7 mouse cellular contexts compared by ENCODE assay signal in the genomic region with DNA sequence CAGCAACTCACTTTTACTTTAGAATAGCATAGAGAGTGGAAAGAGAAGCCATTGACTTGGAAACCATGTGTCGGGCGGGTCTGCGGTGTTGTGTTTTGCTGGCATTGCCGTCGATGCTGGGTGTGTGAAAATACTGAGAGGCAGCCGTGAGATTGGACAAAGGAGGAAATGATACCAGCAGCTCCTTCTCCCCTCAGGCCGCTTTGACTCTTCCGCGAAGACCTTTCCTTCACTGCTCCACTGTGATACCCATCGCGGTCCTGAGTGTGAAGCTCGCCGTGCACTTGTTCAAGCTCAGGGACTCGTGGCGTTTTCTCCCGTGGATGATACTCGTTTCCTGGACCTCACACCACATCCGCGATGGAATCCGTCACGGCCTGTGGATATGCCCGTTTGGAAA. TPM values are rescaled to one million over a fixed set of nuclear protein-coding genes. Genes with fewer than 3 reads are reported as not detected.
DNase-seq lines count a peak whose midpoint lies in the region; ATAC-seq and TF ChIP-seq lines count a peak whose summit lies in the region.
"Not testable (repeated sequence)": the region's sequence is repeated elsewhere in the genome, so short reads cannot be mapped to it uniquely, and the experiment has no call there.

No protein-coding gene starts in this region.

- not testable (repeated sequence) for H3K9ac ChIP-seq in heart, embryonic 11.5 days (ENCODE audit: low read depth, low read length); hindbrain, embryonic 12.5 days; intestine, postnatal 0 days (ENCODE audit: low read depth, low read length); limb, embryonic 15.5 days; lung, postnatal 0 days (replicated peaks; ENCODE audit: low read depth); midbrain, embryonic 15.5 days; stomach, embryonic 16.5 days (ENCODE audit: low read length)

- TF ChIP-seq EP300 in lung, postnatal 0 days (IDR thresholded peaks at IDR 0.05): not testable (repeated sequence)

- H3K9me3 ChIP-seq in heart, embryonic 11.5 days (replicated peaks; ENCODE audit: control insufficient read depth, low read length): peaks cover 16% of the 10 kb centered on the region
- peaks cover 21% of the 10 kb centered on the region for H3K9me3 ChIP-seq in hindbrain, embryonic 12.5 days (replicated peaks)
- not testable (repeated sequence) for H3K9me3 ChIP-seq in intestine, postnatal 0 days (ENCODE audit: control insufficient read depth); lung, postnatal 0 days (ENCODE audit: low read length); stomach, embryonic 16.5 days (replicated peaks; ENCODE audit: control insufficient read depth, low read length)
- peaks cover 17% of the 10 kb centered on the region for H3K9me3 ChIP-seq in limb, embryonic 15.5 days
- peaks cover 17% of the 10 kb centered on the region for H3K9me3 ChIP-seq in midbrain, embryonic 15.5 days

- H3K27ac ChIP-seq in heart, embryonic 11.5 days (ENCODE audit: low read depth, low read length); hindbrain, embryonic 12.5 days; intestine, postnatal 0 days (ENCODE audit: low read depth, low read length); limb, embryonic 15.5 days; lung, postnatal 0 days (ENCODE audit: low read length); midbrain, embryonic 15.5 days; stomach, embryonic 16.5 days (ENCODE audit: low read length): not testable (repeated sequence)

- not testable (repeated sequence) for DNase-seq in lung, postnatal 0 days (ENCODE audit: low spot score)

- TF ChIP-seq CTCF in intestine, postnatal 0 days (IDR thresholded peaks at IDR 0.05; ENCODE audit: low read depth); lung, postnatal 0 days (IDR thresholded peaks at IDR 0.05): not testable (repeated sequence)

- H3K4me3 ChIP-seq in heart, embryonic 11.5 days (ENCODE audit: low read depth, low read length); hindbrain, embryonic 12.5 days; intestine, postnatal 0 days (ENCODE audit: low read depth, low read length); limb, embryonic 15.5 days; lung, postnatal 0 days (ENCODE audit: low read depth, low read length); midbrain, embryonic 15.5 days; stomach, embryonic 16.5 days (replicated peaks; ENCODE audit: low read length): not testable (repeated sequence)

- not testable (repeated sequence) for H3K27me3 ChIP-seq in heart, embryonic 11.5 days (ENCODE audit: control insufficient read depth, insufficient read depth, low read length); hindbrain, embryonic 12.5 days; intestine, postnatal 0 days (replicated peaks; ENCODE audit: control insufficient read depth, insufficient read depth, low read length); limb, embryonic 15.5 days; lung, postnatal 0 days (replicated peaks; ENCODE audit: insufficient read depth, low read length); midbrain, embryonic 15.5 days (replicated peaks); stomach, embryonic 16.5 days (ENCODE audit: control insufficient read depth, insufficient read depth, low read length)

- not testable (repeated sequence) for H3K36me3 ChIP-seq in heart, embryonic 11.5 days (ENCODE audit: control insufficient read depth, insufficient read depth, low read length); hindbrain, embryonic 12.5 days; intestine, postnatal 0 days (ENCODE audit: control insufficient read depth, insufficient read depth); limb, embryonic 15.5 days; lung, postnatal 0 days (ENCODE audit: insufficient read depth, low read length); midbrain, embryonic 15.5 days (replicated peaks); stomach, embryonic 16.5 days (ENCODE audit: control insufficient read depth, insufficient read depth, low read length)

- H3K4me2 ChIP-seq in heart, embryonic 11.5 days; hindbrain, embryonic 12.5 days (replicated peaks); intestine, postnatal 0 days (replicated peaks; ENCODE audit: low read depth); limb, embryonic 15.5 days; lung, postnatal 0 days (replicated peaks; ENCODE audit: low read depth, low read length); midbrain, embryonic 15.5 days; stomach, embryonic 16.5 days (ENCODE audit: low read depth, low read length): not testable (repeated sequence)

- peak; percentile 26 for ATAC-seq in heart, embryonic 11.5 days (replicated peaks; ENCODE audit: insufficient number of reproducible peaks, low FRiP score, low TSS enrichment)
- ATAC-seq in hindbrain, embryonic 12.5 days (ENCODE audit: low FRiP score): peak; percentile 24
- 0 out of 2 replicates have a peak, but pooled peaks have one; percentile 29 for ATAC-seq in intestine, postnatal 0 days
- ATAC-seq in limb, embryonic 15.5 days (ENCODE audit: insufficient number of reproducible peaks, low FRiP score, low TSS enrichment, low read depth): peak; percentile 30
- peak; percentile 8; the same call in 1 of the 2 replicates for ATAC-seq in lung, postnatal 0 days
- ATAC-seq in midbrain, embryonic 15.5 days (replicated peaks): 0 out of 2 replicates have a peak, but pooled peaks have one; percentile 16
- peak; percentile 21; the same call in 1 of the 2 replicates for ATAC-seq in stomach, embryonic 16.5 days (ENCODE audit: insufficient read depth, low FRiP score)

- not testable (repeated sequence) for H3K4me1 ChIP-seq in heart, embryonic 11.5 days (ENCODE audit: control insufficient read depth, insufficient read depth, low read length); hindbrain, embryonic 12.5 days; intestine, postnatal 0 days (replicated peaks; ENCODE audit: control insufficient read depth, insufficient read depth, low read length); limb, embryonic 15.5 days; lung, postnatal 0 days (ENCODE audit: insufficient read depth, low read depth, low read length); midbrain, embryonic 15.5 days; stomach, embryonic 16.5 days (ENCODE audit: control insufficient read depth, insufficient read depth, low read length)

- WGBS in heart, embryonic 11.5 days (ENCODE audit: insufficient replicate concordance): 91% methylated on average over 10 of the region's 22 CpGs
- WGBS in hindbrain, embryonic 12.5 days: 94% methylated on average over 13 of the region's 22 CpGs
- WGBS in intestine, postnatal 0 days: 97% methylated on average over 9 of the region's 22 CpGs
- WGBS in limb, embryonic 15.5 days: 96% methylated on average over 13 of the region's 22 CpGs
- WGBS in lung, postnatal 0 days: 95% methylated on average over 9 of the region's 22 CpGs
- 95% methylated on average over 13 of the region's 22 CpGs for WGBS in midbrain, embryonic 15.5 days
- 95% methylated on average over 10 of the region's 22 CpGs for WGBS in stomach, embryonic 16.5 days

RNA-seq across cellular contexts. Expression of a gene that starts 6.8 kb away (rescaled TPM):
- polyA plus RNA-seq in heart, embryonic 11.5 days (2014; fragmentation: Nextera tagmentation; extraction: Ambion mirVana): 0.86 and 1.8 TPM in 2 replicates
- 1.7 and 2.3 TPM in 2 replicates for polyA plus RNA-seq in hindbrain, embryonic 12.5 days (2016; fragmentation: Nextera tagmentation; extraction: Ambion mirVana)
- 1.7 and 2.1 TPM in 2 replicates for polyA plus RNA-seq in intestine, postnatal 0 days (2015; fragmentation: Nextera tagmentation; extraction: Ambion mirVana)
- 0.93 and 1.1 TPM in 2 replicates for polyA plus RNA-seq in limb, embryonic 15.5 days (2015; fragmentation: Nextera tagmentation; extraction: Ambion mirVana)
- polyA plus RNA-seq in lung, postnatal 0 days (2015; fragmentation: Nextera tagmentation; extraction: Ambion mirVana): 0.79 and 1.2 TPM in 2 replicates
- polyA plus RNA-seq in midbrain, embryonic 15.5 days (2015; fragmentation: Nextera tagmentation; extraction: Ambion mirVana): 1.4 and 2.0 TPM in 2 replicates
- polyA plus RNA-seq in stomach, embryonic 16.5 days (2015; fragmentation: Nextera tagmentation; extraction: Ambion mirVana): 1.2 and 1.4 TPM in 2 replicates

RNA-seq across cellular contexts. Expression of a gene that starts 7.1 kb away (rescaled TPM):
- polyA plus RNA-seq in heart, embryonic 11.5 days (2014; fragmentation: Nextera tagmentation; extraction: Ambion mirVana): 1.0 and 1.6 TPM in 2 replicates
- polyA plus RNA-seq in hindbrain, embryonic 12.5 days (2016; fragmentation: Nextera tagmentation; extraction: Ambion mirVana): 2.8 and 3.4 TPM in 2 replicates
- 1.7 and 1.9 TPM in 2 replicates for polyA plus RNA-seq in intestine, postnatal 0 days (2015; fragmentation: Nextera tagmentation; extraction: Ambion mirVana)
- 1.2 and 1.4 TPM in 2 replicates for polyA plus RNA-seq in limb, embryonic 15.5 days (2015; fragmentation: Nextera tagmentation; extraction: Ambion mirVana)
- polyA plus RNA-seq in lung, postnatal 0 days (2015; fragmentation: Nextera tagmentation; extraction: Ambion mirVana): 0.98 and 1.5 TPM in 2 replicates
- polyA plus RNA-seq in midbrain, embryonic 15.5 days (2015; fragmentation: Nextera tagmentation; extraction: Ambion mirVana): 3.7 and 4.2 TPM in 2 replicates
- 0.71 and 0.99 TPM in 2 replicates for polyA plus RNA-seq in stomach, embryonic 16.5 days (2015; fragmentation: Nextera tagmentation; extraction: Ambion mirVana)

RNA-seq across cellular contexts. Expression of a gene that starts 32.4 kb away (rescaled TPM):
- polyA plus RNA-seq in heart, embryonic 11.5 days (2014; fragmentation: Nextera tagmentation; extraction: Ambion mirVana): 38.8 and 42.4 TPM in 2 replicates
- polyA plus RNA-seq in hindbrain, embryonic 12.5 days (2016; fragmentation: Nextera tagmentation; extraction: Ambion mirVana): 111 and 113 TPM in 2 replicates
- 24.3 and 27.2 TPM in 2 replicates for polyA plus RNA-seq in intestine, postnatal 0 days (2015; fragmentation: Nextera tagmentation; extraction: Ambion mirVana)
- polyA plus RNA-seq in limb, embryonic 15.5 days (2015; fragmentation: Nextera tagmentation; extraction: Ambion mirVana): 57.9 and 59.4 TPM in 2 replicates
- polyA plus RNA-seq in lung, postnatal 0 days (2015; fragmentation: Nextera tagmentation; extraction: Ambion mirVana): 42.5 and 45.5 TPM in 2 replicates
- 100.0 and 102 TPM in 2 replicates for polyA plus RNA-seq in midbrain, embryonic 15.5 days (2015; fragmentation: Nextera tagmentation; extraction: Ambion mirVana)
- polyA plus RNA-seq in stomach, embryonic 16.5 days (2015; fragmentation: Nextera tagmentation; extraction: Ambion mirVana): 49.5 and 50.8 TPM in 2 replicates
